Mouse (Mus musculus) cortical plate, adult 2 months (tissue): ENCODE data around the gene Adamts7. TPM values are rescaled to one million over a fixed set of nuclear protein-coding genes. Genes with fewer than 3 reads are reported as not detected.

Experiments
- H3K27ac ChIP-seq: fragments of 200-500 bp; 2 replicates; pipeline ENCODE4 v1.5.1; 2012; ENCODE audit warnings: low read length, control low read depth, inconsistent platforms; ENCODE audit not compliant: insufficient read depth
- H3K4me1 ChIP-seq: fragments of 200-500 bp; 2 replicates; pipeline ENCODE4 v1.6.1; 2011; ENCODE audit warnings: low read length; ENCODE audit not compliant: control insufficient read depth, insufficient read depth
- H3K4me3 ChIP-seq: fragments of 200-500 bp; 2 replicates; pipeline ENCODE4 v1.5.1; 2011; ENCODE audit warnings: mild to moderate bottlenecking, low read length, control low read depth; ENCODE audit not compliant: insufficient read depth
- CTCF ChIP-seq: fragments of 200-500 bp; IDR thresholded peaks from 2 replicates; pipeline ENCODE4 v1.5.1; 2011; ENCODE audit warnings: mild to moderate bottlenecking, control low read depth, low read length; ENCODE audit not compliant: insufficient read depth; ENCODE audit errors: extremely low read depth
- POLR2A ChIP-seq: fragments of 200-500 bp; IDR thresholded peaks from 2 replicates; pipeline ENCODE4 v1.6.1; 2011; ENCODE audit warnings: mild to moderate bottlenecking, low read length, control low read depth; ENCODE audit not compliant: insufficient read depth; ENCODE audit errors: extremely low read depth
- polyA plus RNA-seq: library from polyadenylated mRNA; depleted of rRNA; stranded (reverse); fragments of >200 nt; gene quantifications from 2 replicates; pipeline ENCODE4 v1.2.3, GENCODE M21; 2012

Gene Adamts7
- polyA plus RNA-seq, 1 experiment: 0.61 TPM

GRCm38 (mm10) chr9:90146869-90147268 is 16.0 kb upstream of the Adamts7 start:
- Histone ChIP-seq H3K4me3 (no peak overlapping the region), H3K27ac (no peak overlapping the region), H3K4me1 (no peaks in the 10 kb centered on the region)
- no peak for TF ChIP-seq CTCF
- TF ChIP-seq POLR2A: no peak

- no peak for TF ChIP-seq POLR2A
- TF ChIP-seq CTCF: no peak
- Histone ChIP-seq H3K4me1 (no peaks in the 10 kb centered on the region), H3K27ac (no peak overlapping the region), H3K4me3 (peak overlapping the region; percentile 31; the same call in 1 of the 2 replicates)
These were observed 485 bp upstream of the Adamts7 start for GRCm38 (mm10) chr9:90162243-90162925.

- TF ChIP-seq CTCF (no peak), POLR2A (no peak)
- H3K27ac ChIP-seq: no peak overlapping the region
These were observed 853 bp downstream of the Adamts7 start for GRCm38 (mm10) chr9:90163749-90164095.

GRCm38 (mm10) chr9:90164670-90165453 is 2.0 kb downstream of the Adamts7 start:
- Histone ChIP-seq H3K4me1 (no peaks in the 10 kb centered on the region), H3K27ac (no peak overlapping the region), H3K4me3 (no peak overlapping the region)
- TF ChIP-seq POLR2A: no peak
- TF ChIP-seq CTCF: no peak

More at GRCm38 (mm10) chr9:90163749-90164095, 853 bp downstream of the Adamts7 start:
- peak overlapping the region; percentile 31; the same call in 1 of the 2 replicates for H3K4me3 ChIP-seq
- H3K4me1 ChIP-seq: no peaks in the 10 kb centered on the region

- no peak for TF ChIP-seq CTCF
- TF ChIP-seq POLR2A: no peak
These were observed 2.7 kb downstream of the Adamts7 start for GRCm38 (mm10) chr9:90165590-90165989.

GRCm38 (mm10) chr9:90166615-90167014 is 3.7 kb downstream of the Adamts7 start:
- Histone ChIP-seq H3K27ac (no peak overlapping the region), H3K4me3 (no peak overlapping the region), H3K4me1 (no peaks in the 10 kb centered on the region)
- TF ChIP-seq CTCF: no peak

More at GRCm38 (mm10) chr9:90165590-90165989, 2.7 kb downstream of the Adamts7 start:
- no peak overlapping the region for H3K4me3 ChIP-seq
- H3K27ac ChIP-seq: no peak overlapping the region
- no peaks in the 10 kb centered on the region for H3K4me1 ChIP-seq

GRCm38 (mm10) chr9:90169965-90170364 is 7.1 kb downstream of the Adamts7 start:
- TF ChIP-seq CTCF (no peak), POLR2A (no peak)

GRCm38 (mm10) chr9:90171421-90171820 is 8.6 kb downstream of the Adamts7 start:
- no peaks in the 10 kb centered on the region for H3K4me1 ChIP-seq
- TF ChIP-seq CTCF: no peak

More at GRCm38 (mm10) chr9:90169965-90170364, 7.1 kb downstream of the Adamts7 start:
- no peak overlapping the region for H3K4me3 ChIP-seq
- no peaks in the 10 kb centered on the region for H3K4me1 ChIP-seq
- H3K27ac ChIP-seq: no peak overlapping the region

GRCm38 (mm10) chr9:90172528-90173321 is 9.9 kb downstream of the Adamts7 start:
- H3K27ac ChIP-seq: no peak overlapping the region
- no peak for TF ChIP-seq CTCF
- no peak for TF ChIP-seq POLR2A
- H3K4me3 ChIP-seq: no peak overlapping the region
- H3K4me1 ChIP-seq: no peaks in the 10 kb centered on the region

More at GRCm38 (mm10) chr9:90171421-90171820, 8.6 kb downstream of the Adamts7 start:
- Histone ChIP-seq H3K27ac (no peak overlapping the region), H3K4me3 (no peak overlapping the region)
